Mouse (Mus musculus) heart, adult 2 months (tissue): Measurements from ENCODE around the gene Tjp1.

Experiments used
- CTCF ChIP-seq: fragments of 200-600 bp; IDR thresholded peaks from 2 replicates; pipeline ENCODE4 v1.8.1; 2022; ENCODE audit warnings: antibody characterized with exemption, mild to moderate bottlenecking, moderate library complexity
- POLR2A ChIP-seq: fragments of 200-500 bp; IDR thresholded peaks from 2 replicates; pipeline ENCODE4 v1.6.1; 2011; ENCODE audit warnings: mild to moderate bottlenecking, low read depth, low read length, control low read depth; ENCODE audit not compliant: insufficient read depth

GRCm38 (mm10) chr7:65532689-65533088, 5.1 kb upstream of the Tjp1 start:
- TF ChIP-seq POLR2A (no peak), CTCF (no peak)
